Mouse (Mus musculus) urinary bladder, postnatal 36 days (tissue): ENCODE measurements around the gene App.

Experiments used
- DNase-seq, 2 experiments: peaks; one replicate each; pipeline ENCODE4 v3.0.0; 2022; ENCODE audit warnings: low spot score in 2 of 2, mixed read lengths in 1 of 2

App gene

GRCm38 (mm10) chr16:85023106-85023505 lies 150.5 kb downstream of the App start:
- no peak for DNase-seq

GRCm38 (mm10) chr16:85020696-85021323 lies 152.8 kb downstream of the App start:
- DNase-seq: no peak

GRCm38 (mm10) chr16:85019273-85019672 lies 154.3 kb downstream of the App start:
- DNase-seq: no peak

DNA sequence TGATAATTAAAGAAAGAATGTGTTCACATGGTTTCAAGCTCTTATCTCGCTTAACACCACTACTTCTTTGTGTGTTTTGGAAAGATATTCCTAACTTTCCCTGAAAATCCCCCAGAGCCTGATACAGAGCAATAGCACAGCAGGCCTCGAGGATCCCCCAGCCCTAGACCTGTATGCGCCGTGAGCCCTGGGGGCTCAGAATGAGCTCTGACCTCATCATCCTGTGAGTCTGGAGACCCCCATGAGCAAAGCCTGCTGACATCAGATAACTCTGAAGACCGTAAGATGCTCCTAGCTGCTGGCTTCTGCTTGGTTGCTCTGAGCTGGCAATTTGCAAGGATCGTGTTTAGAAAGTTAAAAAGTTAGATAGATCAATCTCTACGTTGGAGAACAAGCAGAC lies 155.7 kb downstream of the App start:
- no peak for DNase-seq

GRCm38 (mm10) chr16:85012695-85013094 lies 160.9 kb downstream of the App start:
- DNase-seq: no peak

DNA sequence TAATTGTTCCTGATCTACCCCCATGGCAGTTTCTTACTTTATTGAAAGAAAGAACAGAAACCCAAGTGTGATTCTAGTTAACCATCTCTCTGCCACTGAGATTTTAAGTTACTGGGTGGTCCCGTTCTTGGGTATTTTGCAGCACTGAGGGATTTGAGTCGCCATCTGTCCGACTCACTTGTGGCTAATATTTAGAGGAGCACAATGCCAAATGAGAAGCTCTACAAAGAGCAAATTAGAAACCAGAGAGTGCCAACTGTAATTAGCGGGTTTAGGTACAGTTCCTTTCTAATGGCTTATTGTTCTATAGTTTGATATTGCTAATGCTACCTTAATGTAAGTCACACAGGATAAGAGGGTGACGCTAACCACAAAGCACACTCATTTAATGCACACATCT lies 161.4 kb downstream of the App start:
- DNase-seq: no peak

DNA sequence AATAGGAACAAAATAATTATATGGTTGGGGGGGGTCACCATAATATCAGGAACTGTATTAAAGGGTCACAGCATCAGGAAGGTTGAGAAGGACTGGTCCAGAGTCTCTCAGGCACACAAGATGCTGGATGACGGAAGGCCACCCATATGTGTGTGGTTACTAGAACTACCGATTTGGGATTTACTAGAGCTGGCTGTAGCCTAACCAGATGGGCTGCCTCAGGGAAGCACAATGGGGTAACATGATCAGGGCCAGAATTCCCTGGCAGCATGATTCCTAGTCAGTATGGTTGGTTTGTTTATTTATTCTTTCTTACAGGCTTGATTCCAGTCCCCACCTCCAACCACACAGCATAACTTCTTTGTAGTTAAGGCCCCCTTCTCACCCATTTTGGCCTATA lies 162.9 kb downstream of the App start:
- DNase-seq: no peak

DNA sequence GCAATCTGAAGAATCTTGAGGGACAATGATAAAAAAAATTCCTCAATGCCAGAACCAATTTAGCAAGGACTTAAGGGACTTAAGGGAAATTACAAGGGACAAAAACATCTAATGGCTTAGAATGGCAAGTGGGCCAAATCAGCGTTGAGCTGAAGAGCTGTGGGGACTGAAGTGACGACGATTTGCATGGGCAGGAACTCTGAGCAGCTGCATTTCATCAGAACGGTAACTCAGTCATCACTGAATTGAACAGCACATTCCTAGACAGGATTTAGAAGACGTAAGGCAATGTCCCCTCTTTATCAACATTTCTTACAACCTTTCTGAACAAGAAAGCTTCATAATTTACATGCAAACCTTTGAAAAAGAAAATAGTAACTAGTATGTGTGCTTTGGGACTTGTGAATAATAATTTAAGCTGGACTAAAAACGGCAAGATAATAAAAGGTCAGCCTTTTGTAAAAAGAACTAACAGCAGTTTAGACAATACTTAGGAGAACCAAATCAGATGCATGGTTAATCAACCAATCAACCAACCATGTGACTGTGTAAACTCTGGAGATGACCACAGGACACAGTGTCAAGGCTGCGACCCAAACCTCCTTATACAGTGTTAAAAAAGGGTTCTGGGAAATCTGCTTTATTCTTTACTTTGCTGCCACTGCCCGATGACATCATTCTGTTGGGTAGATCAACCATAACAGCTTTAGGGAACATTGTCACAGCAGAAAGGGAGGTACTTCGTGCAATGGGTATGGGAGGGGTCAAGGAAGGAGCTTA lies 164.5 kb downstream of the App start:
- DNase-seq: no peak

DNA sequence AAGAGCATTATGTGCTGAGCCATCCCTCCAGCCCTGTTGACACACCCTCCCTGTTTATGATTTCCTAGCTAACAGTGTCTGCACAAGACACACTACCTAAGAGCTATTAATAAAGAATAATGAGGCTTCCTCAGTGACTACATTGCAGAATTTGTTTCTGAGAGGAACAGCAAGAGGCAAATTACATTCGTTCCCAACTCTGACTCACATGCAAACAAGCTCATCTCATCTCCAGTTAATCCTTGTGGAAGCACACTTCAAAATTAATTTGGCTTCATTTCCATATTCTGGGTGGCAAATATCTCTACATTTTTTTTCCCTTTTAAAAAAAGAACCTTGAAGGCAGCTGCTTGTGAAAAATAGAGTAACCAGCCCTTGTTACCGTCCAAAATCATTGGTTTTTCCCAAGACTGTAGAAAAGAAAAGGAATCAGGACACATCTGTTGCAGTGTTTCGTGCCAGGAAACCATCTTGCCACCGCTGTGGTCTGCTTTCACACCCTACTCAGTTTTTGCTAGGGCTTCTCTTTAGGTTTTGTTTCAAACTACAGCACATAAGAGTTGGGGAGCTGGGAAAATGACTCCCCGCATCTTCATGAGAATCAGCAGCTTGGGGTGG lies 171.5 kb downstream of the App start:
- no peak for DNase-seq

DNA sequence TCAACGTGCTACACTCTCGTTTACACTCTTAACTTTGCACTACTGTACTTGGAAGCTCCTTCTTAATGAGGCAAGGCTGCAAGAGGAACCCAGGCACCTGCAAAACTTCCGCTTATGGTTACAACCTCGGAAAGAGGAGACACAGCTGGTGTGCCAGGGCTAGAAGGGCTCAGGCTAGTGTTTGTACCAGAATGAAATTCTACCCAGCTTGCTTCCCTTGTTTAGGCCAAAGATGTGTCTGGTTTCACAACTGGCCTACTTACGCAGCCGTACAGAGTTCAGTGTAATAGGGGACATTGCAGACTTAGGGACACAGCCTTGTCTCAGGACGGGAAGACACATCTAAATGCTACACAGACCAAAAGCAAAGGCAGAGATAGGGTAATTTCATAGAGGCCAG lies 173.3 kb downstream of the App start:
- no peak for DNase-seq

DNA sequence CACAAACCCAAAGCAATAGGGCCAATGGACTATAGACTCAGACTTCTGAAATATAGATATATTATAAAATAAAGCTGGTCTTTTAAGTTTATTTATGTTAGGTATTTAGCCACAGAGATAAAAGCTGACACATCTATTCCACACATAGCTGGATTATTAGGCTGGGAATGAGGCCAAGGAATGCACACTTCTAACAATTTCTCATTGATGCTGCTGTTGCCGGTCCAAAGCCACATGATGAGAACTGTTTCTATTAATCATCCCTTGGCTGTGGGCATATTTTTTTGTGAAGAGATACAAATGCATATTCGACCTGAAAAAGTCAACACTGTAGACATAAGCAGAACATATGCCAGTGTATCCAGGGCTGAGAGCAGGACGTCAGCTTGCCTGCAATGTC lies 176.0 kb downstream of the App start:
- no peak for DNase-seq

DNA sequence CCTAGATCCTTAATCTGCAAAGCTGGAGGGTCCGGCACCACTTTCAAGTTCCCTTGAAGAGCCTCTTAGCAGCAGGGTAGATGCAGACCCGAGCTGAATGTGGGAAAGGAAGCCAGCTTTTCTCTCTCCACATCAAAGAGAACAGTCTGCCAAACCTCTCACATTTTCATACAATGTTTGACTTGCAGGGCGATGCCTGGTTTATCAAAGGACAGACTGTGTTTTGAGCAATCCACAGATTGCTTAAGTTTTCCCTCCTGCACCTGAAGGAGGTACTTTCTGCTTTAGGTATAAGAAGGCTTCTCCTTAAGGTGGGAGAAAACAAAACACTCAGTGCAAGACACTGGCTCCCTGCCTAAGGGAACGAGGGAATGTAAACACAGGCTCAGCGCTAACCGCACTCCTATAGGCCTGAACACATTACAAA lies 178.1 kb downstream of the App start:
- no peak for DNase-seq

- no peak for DNase-seq
Measured at GRCm38 (mm10) chr16:84992888-84993287, 180.7 kb downstream of the App start.

- DNase-seq: no peak
Measured at GRCm38 (mm10) chr16:84991011-84991410, 182.6 kb downstream of the App start.

DNA sequence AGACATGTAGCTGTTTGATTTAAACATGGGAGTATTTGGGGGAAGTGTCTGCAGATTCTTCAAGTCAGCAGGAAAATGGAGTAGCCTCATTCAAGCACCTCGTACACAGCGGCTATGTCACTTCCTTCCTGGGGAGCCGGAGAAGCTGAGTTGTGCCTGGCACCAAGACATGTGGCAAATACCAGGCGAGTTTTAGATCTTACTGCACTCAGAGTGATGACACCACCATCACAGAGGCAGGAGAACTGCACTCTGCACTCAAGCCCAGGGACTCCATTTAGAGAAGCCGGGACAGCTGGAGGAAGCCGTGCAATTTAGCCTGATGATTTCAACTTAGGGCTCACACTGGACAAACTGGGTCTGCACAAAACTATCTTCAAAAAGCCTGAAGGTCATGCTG lies 183.6 kb downstream of the App start:
- no peak for DNase-seq

GRCm38 (mm10) chr16:84989476-84989875 lies 184.1 kb downstream of the App start:
- no peak for DNase-seq

- no peak for DNase-seq
Measured at GRCm38 (mm10) chr16:84987724-84988287, 185.8 kb downstream of the App start.

- no peak for DNase-seq
Measured at GRCm38 (mm10) chr16:84986016-84986631, 187.4 kb downstream of the App start.

DNA sequence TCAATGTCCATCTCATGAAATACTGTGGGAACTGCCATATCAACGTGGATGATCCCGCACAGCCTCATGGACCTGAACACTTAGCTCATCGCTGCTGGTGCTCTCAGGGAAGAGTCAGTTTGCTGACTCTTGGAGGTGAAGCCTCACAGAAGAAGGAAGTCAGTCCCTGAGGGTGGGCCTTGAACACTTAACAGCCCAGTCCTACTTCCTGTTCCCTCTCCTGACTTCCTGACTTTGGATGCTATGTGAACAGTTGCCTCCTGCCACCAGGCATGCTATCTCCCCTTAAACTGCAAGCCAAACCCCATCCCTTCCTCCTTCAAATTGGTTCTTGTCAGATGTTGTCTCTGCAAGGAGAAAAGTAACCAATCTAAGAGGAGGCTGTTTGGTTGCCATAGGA lies 188.2 kb downstream of the App start:
- no peak for DNase-seq

GRCm38 (mm10) chr16:84983428-84983827 lies 190.1 kb downstream of the App start:
- no peak for DNase-seq

- DNase-seq: no peak
Measured at GRCm38 (mm10) chr16:84982589-84982988, 191.0 kb downstream of the App start.

DNA sequence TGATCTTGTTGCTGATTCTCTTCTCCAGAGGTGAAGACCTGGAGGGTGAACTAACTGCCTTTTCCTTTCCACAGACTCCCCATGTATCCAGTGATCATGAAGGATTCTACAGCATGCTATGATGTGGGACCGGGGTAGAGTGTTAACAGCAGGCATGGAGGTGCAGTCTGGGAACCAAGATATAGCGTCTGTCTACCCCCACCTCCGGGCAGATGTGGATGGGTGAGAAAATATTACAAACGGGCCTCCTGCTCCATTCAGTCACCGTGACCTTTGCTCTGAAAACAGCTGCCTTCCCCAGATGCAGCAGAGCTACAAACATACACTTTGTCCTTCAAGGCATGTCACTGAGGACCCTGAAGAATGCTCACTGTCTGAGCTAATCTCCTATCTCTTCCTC lies 195.0 kb downstream of the App start:
- DNase-seq: no peak
